Mouse (Mus musculus) spleen, adult 12 weeks (tissue): ENCODE measurements around the gene Hsd17b1.
A peak's percentile ranks its signal among the peaks of the same experiment; 100 is the strongest.

ENCODE experiments used
- DNase-seq: peaks from one replicate; pipeline ENCODE4 v3.0.0; 2022; ENCODE audit warnings: low spot score

Gene Hsd17b1

GRCm38 (mm10) chr11:101061049-101061448 lies 17.2 kb upstream of the Hsd17b1 start:
- no peak for DNase-seq

GRCm38 (mm10) chr11:101062165-101062884 lies 15.9 kb upstream of the Hsd17b1 start:
- DNase-seq: no peak

DNA sequence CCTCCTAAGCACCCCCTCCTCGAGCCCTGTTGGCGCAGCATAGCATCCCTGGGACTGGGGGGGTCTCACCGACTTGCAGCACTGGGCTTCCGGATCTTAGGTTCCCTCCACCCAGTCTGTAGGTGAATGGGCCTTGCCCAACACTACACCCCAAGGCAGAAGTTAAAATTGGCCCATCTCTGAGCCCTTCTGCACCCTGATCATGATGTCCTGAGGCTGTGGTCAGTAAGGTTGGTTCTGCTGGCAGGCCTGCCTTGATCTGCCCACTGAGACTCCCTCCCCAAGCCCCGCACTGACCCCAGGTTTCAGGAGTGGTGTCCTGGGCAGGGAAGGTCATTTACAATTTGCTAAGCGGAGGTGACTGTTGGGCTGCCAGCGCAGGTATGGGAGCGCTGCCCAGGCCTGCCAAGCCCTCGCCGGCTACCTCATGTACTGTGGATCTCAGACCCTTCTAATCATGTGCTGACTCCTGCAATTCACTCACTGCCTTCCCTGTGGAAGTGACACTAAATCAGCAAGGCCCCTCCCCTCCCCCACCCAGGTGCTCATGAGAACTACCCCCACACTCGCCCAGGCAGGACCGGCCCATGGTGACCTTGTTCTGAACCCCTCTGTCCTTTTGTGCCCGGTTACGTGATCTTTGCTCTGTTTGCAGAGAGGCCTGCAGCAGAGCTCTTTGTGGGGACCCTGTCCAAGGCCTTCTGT lies 15.1 kb upstream of the Hsd17b1 start:
- no peak for DNase-seq

- peak; percentile 79 for DNase-seq
These were observed 14.4 kb upstream of the Hsd17b1 start for GRCm38 (mm10) chr11:101063676-101064327.

DNA sequence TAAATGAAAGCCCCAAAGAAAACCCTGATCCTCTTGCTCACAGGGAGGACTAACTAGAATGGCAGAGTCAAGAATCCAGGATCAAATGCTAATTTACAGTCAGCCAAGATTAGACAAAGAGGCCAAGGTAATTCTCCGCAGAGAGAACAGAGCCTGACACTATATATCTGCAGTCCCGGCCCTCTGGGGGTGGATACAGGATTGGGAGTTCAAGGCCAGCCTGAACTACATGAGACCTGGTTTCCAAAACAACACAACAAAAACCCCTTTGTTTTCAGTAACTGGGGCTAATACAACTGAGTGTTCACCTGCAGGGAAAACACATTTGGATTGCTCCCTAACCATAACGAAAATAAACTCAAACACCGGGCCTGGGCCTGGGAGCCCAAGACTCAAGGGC lies 13.7 kb upstream of the Hsd17b1 start:
- no peak for DNase-seq

DNA sequence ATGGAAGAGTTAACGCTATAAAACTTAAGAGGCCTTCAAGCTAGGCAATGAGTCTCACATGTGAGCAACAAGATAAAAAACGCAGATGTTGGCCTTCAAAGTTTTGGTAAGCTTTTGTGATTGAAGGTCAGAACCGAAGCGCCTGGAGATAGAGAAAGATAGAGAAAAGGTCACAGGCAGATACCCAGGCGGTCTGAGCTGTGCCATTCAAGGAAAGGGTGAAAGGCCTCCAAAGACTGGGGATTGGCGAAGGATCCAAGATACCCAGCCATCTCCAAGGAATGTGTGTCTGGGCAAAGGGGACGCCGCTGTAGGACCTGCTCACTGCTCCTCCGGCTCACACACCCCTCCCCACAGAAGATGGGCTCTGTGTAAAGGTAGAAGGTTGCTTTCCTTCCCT lies 13.2 kb upstream of the Hsd17b1 start:
- no peak for DNase-seq

DNA sequence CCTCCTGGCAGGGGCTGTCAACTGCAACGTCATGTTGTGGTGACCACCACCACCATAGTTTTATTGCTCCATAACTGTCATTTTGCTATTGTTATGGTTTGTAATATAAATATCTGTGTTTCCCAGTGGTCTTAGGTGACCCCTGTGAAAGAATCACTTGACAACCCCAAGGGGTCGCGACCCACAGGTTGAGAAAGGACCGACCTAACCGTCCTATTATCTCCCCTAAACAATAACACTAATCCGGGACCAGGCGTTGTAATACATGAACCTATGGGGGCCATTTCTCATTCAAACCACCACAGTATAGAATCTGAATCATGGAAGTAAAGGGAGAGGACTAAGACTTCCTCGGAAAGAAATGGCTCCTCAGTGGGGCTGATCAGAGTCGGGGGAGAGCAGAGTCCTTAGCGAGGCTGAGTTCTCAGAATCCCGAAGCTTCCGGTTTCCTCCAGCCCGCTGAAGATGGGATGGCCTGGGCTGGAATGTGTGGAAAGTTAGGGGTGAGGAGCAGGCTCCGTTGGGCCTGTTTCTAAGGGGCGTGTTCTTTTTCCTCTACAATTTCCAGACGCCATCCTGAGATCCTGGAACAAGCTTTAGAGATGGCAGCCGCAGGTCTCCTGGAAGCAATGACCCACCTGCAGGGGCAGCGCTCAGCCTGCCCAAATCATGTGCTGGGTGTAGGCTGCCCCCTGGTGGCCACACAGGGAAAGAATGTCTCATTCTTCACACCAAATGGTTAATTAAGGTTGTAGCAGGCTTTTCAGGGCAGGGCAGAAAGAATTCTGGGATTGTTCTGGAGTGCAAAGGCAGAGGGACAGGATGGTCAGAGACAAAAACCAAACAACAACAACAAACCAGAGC lies 11.4 kb upstream of the Hsd17b1 start:
- DNase-seq: peak; percentile 70

DNA sequence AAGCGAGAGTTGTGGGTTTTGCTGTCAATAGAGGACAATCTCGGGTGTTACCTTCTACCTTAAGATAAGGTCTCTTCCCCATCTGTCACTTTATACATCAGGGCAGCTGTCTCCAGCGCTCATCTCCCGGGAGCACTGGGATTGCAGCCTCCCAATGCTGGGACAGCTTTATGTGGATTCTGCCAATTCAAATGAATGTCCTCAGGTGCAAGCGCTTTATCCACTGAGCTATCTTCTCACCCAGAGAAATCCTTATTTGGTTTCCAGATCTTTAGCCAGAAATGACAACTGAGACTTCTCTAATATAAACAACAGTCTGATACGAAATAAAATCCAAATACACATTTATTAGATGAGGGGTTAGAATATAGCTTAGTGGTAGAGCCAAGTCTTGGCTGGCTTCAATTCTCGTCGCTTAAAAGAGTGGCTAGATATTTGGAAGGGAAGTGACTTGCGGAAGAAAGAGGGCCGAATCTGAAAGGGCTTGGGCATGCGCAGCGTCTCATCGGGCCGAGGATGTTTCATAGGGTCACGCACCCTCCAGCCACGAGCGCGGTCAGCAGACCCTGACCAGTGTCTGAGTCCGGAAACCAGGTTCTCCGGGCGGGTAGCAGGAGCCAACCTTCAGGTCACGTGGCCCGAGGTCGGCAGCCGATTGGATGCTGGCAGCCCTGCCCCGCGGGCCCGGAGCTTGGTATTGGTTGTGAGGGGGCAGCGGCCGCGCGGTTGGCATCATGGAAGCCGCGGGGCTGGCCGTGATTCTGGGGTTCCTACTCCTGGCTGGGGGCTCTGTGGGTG lies 8.6 kb upstream of the Hsd17b1 start, which contains the start of gene Naglu:
Gene Naglu, plus strand, starts transcription at position 622 of the 798 bp plus-strand sequence.
- DNase-seq: peak; percentile 89

DNA sequence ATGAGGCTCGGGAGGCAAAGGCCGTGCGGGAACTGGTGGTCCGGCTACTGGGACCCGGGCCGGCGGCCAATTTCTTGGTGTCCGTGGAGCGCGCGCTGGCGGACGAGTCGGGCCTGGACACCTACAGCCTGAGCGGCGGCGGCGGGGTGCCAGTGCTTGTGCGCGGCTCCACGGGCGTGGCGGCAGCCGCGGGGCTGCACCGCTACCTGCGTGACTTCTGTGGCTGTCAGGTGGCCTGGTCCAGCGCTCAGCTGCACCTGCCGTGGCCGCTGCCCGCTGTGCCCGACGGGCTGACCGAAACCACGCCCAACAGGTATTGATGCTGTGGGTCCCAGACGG lies 8.1 kb upstream of the Hsd17b1 start:
- no peak for DNase-seq

DNA sequence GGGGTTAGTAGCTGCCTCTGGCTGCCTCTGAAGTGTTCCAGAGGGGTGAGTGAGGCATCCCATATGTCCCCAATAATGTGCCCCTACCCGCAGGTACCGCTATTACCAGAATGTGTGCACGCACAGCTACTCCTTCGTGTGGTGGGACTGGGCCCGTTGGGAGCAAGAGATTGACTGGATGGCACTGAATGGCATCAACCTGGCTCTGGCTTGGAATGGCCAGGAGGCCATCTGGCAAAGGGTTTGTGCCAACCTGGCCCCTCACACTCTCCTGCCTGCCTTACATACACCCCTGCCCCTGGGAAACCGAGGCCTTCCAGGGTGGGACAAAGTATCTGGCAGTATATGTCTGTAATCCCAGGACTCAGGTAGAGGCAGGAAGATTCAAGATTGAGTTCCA lies 7.2 kb upstream of the Hsd17b1 start:
- DNase-seq: no peak

DNA sequence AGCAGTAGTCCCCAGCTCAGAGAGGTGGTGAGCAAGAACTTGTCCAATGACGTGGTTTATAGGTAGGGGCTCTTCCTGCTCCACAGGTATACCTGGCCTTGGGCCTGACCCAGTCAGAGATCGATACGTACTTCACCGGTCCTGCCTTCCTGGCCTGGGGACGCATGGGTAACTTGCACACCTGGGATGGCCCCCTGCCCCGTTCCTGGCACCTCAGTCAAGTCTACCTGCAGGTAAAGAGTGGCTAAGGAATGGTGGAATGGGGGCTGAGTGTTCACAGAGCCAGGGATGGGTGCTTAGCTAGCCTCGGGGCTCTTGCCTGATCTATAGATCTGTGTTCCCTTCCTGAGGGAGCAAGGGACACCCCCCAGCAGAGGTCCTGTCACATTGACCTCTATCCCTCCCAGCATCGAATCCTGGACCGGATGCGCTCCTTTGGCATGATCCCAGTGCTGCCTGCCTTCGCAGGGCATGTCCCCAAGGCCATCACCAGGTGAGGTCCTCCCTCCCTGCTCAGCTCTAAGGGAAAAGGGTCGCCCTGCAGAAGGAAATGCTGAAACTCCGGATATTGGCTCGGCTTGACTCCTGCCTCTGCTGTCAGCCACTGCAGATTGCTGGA lies 6.3 kb upstream of the Hsd17b1 start:
- no peak for DNase-seq

DNA sequence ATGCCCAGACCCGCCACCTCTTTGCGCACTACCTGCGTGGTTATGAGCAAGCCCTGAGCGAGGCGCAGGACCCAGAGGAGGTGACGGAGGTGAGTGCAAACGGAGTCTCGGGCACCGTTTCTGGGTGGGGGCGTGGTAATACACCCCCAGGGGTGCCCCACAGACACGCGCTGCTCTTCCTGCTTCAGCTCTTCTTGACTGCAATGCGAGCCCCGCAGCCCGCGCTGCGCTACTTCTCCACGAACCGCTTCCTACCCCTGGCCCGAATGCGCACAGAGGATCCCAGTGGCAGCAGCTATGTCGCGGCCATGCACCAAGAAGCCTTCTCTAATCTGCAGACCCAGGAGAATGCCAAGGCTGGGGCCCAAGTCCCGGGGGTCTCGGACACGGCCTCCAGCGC lies 1.5 kb downstream of the Hsd17b1 start:
- DNase-seq: no peak

- no peak for DNase-seq
These were observed 2.2 kb downstream of the Hsd17b1 start for GRCm38 (mm10) chr11:101080421-101080820.

DNA sequence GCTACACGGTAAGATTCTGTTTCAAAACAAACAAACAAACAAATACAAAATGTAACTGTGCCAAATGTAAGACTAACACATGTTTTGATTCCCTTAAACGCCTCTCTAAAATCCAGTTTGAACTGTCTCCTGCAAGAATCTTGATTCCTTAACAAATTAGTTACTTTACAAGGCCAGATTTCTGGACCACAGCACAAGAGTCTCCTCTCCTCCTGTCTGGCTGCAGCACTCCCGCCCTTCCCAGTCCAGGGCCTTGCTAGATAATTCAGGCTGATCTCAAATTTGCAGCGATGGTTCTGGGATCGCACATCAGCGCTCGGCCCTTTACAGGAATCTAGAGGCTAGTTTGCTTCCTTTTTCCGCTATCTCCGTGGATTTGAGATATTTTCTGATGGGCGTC lies 3.4 kb downstream of the Hsd17b1 start:
- no peak for DNase-seq

DNA sequence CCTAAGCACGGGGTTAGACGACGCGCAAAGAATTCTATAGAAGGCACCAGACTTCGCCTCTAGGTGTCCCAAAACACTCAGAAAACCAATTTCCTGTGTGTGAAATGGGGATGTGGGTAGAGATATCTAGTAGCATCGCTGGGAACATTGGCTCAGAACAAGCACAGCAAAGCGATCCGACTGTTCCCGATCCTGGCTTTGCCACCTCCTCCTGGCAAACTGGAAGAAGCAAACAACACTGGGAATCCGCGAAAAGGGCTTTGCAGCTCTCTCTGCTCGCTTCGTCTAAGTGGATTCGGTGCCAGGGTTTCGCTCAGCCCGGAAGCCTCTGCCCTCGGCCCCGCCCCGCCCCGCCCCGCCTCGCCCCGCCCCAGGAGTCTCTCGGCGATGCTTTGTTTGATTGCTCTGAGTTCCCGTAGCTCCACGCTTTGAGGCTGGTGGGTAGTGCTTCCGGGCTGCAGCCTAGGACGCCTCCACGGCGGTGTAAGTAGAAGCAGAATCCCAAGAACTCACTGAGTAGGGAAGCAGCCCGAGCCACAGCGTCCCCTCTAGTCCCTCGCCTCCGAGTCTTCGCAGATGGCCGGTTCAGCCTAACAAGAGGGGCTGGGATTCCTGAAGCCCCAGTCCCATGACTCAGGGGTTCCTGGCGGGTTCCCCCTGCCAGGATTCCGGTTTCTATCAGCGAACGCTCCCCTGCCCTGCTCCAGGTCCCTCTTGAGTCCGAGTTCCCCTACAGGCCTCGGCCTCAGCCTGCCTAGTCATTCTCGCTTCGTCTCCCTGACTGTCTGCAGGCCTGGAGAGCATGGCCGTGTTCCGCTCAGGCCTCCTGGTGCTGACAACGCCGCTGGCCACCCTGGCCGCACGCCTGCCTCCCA lies 4.2 kb downstream of the Hsd17b1 start, which contains the start of gene Coasy:
Gene Coasy, plus strand, starts transcription at position 358 of the 875 bp plus-strand sequence.
- peak; percentile 74 for DNase-seq

- DNase-seq: no peak
These were observed 5.0 kb downstream of the Hsd17b1 start for GRCm38 (mm10) chr11:101083083-101083697.

GRCm38 (mm10) chr11:101084246-101084645 lies 6.0 kb downstream of the Hsd17b1 start:
- DNase-seq: no peak

GRCm38 (mm10) chr11:101084811-101085210 lies 6.6 kb downstream of the Hsd17b1 start:
- no peak for DNase-seq

- DNase-seq: no peak
These were observed 7.6 kb downstream of the Hsd17b1 start for GRCm38 (mm10) chr11:101085617-101086322.
